In genomic region chr7:62877033-62877432, GRCm38 (mm10) we compare ENCODE assay signal across 10 mouse cellular contexts. TPM values are rescaled to one million over a fixed set of nuclear protein-coding genes. Genes with fewer than 3 reads are reported as not detected.
A peak's percentile ranks its signal among the peaks of the same experiment; 100 is the strongest.
DNase-seq lines count a peak whose midpoint lies in the region; TF ChIP-seq lines count a peak whose summit lies in the region.
"Had no signal": no experiment of that assay in that cellular context is flagged by ENCODE, and none has a peak within 500 bp of the region (broad histone marks: within the 10 kb centered on the region; RNA-seq: fewer than 3 reads in every experiment).

No protein-coding gene starts in this region.

- peak; percentile 40 for TF ChIP-seq CTCF in gastrocnemius, adult 2 months (IDR thresholded peaks at IDR 0.05)

- H3K27me3 ChIP-seq in embryonic facial prominence, embryonic 10.5 days (replicated peaks; ENCODE audit: low read depth, poor library complexity, severe bottlenecking): no peaks in the 10 kb centered on the region
- H3K27me3 ChIP-seq: heart, embryonic 13.5 days had no signal

- 7% methylated on average over 1 of the region's 1 CpGs for WGBS in embryonic facial prominence, embryonic 10.5 days

- H3K4me3 ChIP-seq in gastrocnemius, adult 2 months: no peak overlapping the region
- H3K4me3 ChIP-seq in embryonic facial prominence, embryonic 10.5 days: no peak overlapping the region
- H3K4me3 ChIP-seq: heart, embryonic 13.5 days had no signal

- H3K36me3 ChIP-seq in embryonic facial prominence, embryonic 10.5 days (replicated peaks): no peaks in the 10 kb centered on the region
- H3K36me3 ChIP-seq: heart, embryonic 13.5 days had no signal

- no peak overlapping the region for H3K27ac ChIP-seq in gastrocnemius, adult 2 months
- H3K27ac ChIP-seq in embryonic facial prominence, embryonic 10.5 days (replicated peaks): no peak overlapping the region
- H3K27ac ChIP-seq: heart, embryonic 13.5 days had no signal

- intact Hi-C loops in gastrocnemius, adult 2 months (cut with DNase I): no loop called here
- intact Hi-C loops in gastrocnemius, postnatal 36 days (cut with DNase I): no loop called here

- no peak for DNase-seq in gastrocnemius, adult 2 months
- DNase-seq in gastrocnemius, postnatal 36 days: no peak
- peak; percentile 12 for DNase-seq in right cerebral cortex, adult 18-20 months
- no peak for DNase-seq in right cerebral cortex, postnatal 36 days (ENCODE audit: low spot score in 2 of 2)
- peak; percentile 11 for DNase-seq in embryonic facial prominence, embryonic 10.5 days (ENCODE audit: low spot score)
- peak; percentile 2 to 46 for DNase-seq in layer of hippocampus, postnatal 14 days (ENCODE audit: low spot score in 2 of 2)
- DNase-seq in telencephalon, adult 2 months (ENCODE audit: low read depth, low spot score): peak; percentile 27
- no peak for DNase-seq in thymus, postnatal 10 days (ENCODE audit: low spot score in 2 of 2)

- no peaks in the 10 kb centered on the region for H3K9me3 ChIP-seq in embryonic facial prominence, embryonic 10.5 days

- no peaks in the 10 kb centered on the region for H3K4me1 ChIP-seq in embryonic facial prominence, embryonic 10.5 days
- H3K4me1 ChIP-seq: heart, embryonic 13.5 days had no signal

RNA-seq across cellular contexts. Expression of gene A26c2, which starts 53.6 kb away (rescaled TPM):
- total RNA-seq in gastrocnemius, adult 2 months (2021): not detected
- total RNA-seq in gastrocnemius, postnatal 36 days (2021): not detected
- not detected in 2 replicates for polyA plus RNA-seq in embryonic facial prominence, embryonic 10.5 days (2016; fragmentation: Nextera tagmentation; extraction: Ambion mirVana)
- not detected for total RNA-seq in layer of hippocampus, postnatal 14 days (2021)
- total RNA-seq: neutrophil, adult 5-6 weeks had no signal
- polyA plus RNA-seq: heart, embryonic 13.5 days had no signal

Comparison
In these comparisons a context has a peak if more than half of its experiments do, and no peak if none do; other contexts are left out.
1. DNase-seq: peak in right cerebral cortex, adult 18-20 months (single experiment), embryonic facial prominence, embryonic 10.5 days (single experiment), layer of hippocampus, postnatal 14 days (2 of 2) and telencephalon, adult 2 months (single experiment); none in gastrocnemius, adult 2 months (single experiment), gastrocnemius, postnatal 36 days (0 of 2), right cerebral cortex, postnatal 36 days (0 of 2) and thymus, postnatal 10 days (0 of 2).